Mouse (Mus musculus): Measurements from ENCODE around the gene Comtd1. TPM values are rescaled to one million over a fixed set of nuclear protein-coding genes. Genes with fewer than 3 reads are reported as not detected.

The Comtd1 gene
- total RNA-seq, 2 experiments from 2014 or later = 17.7 to 76.2 TPM

DNA sequence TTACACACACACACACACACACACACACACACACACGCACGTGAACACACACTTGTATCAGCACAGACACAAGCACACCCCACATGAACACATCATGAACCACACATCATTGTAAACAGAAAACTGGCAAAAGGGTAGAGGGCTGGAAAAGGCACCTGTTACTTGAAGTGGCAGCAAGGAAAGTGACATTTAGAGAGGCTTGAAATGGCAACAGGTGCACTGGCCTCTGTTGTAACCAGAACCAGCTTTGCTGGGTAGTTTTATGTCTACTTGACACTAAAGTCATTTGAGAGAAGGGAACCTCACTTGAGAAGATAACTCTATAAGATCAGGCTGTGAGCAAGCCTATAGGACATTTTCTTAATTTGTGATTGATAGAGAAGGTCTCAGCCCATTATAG is 39.4 kb downstream of the Comtd1 start:
- ATAC-seq (replicated peaks; ENCODE audit: low FRiP score, low TSS enrichment, poor library complexity, severe bottlenecking) = no peak

GRCm38 (mm10) chr14:21808208-21808922 is 40.4 kb downstream of the Comtd1 start:
- ATAC-seq (replicated peaks; ENCODE audit: low FRiP score, low TSS enrichment, poor library complexity, severe bottlenecking) = no peak

GRCm38 (mm10) chr14:21806631-21807160 is 42.1 kb downstream of the Comtd1 start:
- peak; percentile 80 for ATAC-seq (replicated peaks; ENCODE audit: low FRiP score, low TSS enrichment, poor library complexity, severe bottlenecking)

DNA sequence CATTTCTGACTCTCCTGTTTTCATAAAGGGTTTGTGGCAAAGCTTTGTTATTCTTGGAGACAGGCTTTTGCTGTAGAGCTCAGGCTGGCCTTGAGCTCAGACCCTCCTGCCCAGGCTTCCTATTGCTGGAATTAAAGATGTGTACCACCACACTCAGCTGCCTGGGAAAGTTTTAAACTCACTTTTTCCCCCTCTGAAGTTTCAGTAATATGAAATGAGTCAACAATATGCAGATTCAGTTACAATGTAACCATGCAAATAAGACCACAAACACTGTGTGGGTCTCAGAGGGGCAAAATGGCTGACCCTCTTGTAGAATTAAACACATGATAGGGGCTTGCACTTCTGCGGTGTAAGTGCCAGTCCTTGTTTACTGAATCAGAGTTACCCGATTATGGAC is 42.6 kb downstream of the Comtd1 start:
- ATAC-seq (replicated peaks; ENCODE audit: low FRiP score, low TSS enrichment, poor library complexity, severe bottlenecking) = no peak

- ATAC-seq (replicated peaks; ENCODE audit: low FRiP score, low TSS enrichment, poor library complexity, severe bottlenecking) = no peak
These were observed 46.1 kb downstream of the Comtd1 start for GRCm38 (mm10) chr14:21802543-21803206.

GRCm38 (mm10) chr14:21801624-21802023 is 47.2 kb downstream of the Comtd1 start:
- ATAC-seq (replicated peaks; ENCODE audit: low FRiP score, low TSS enrichment, poor library complexity, severe bottlenecking) = no peak

- ATAC-seq (replicated peaks; ENCODE audit: low FRiP score, low TSS enrichment, poor library complexity, severe bottlenecking) = no peak
These were observed 48.1 kb downstream of the Comtd1 start for GRCm38 (mm10) chr14:21800641-21801040.

Other genes with a start within 250 kb of the Comtd1 start
- not detected in 2 replicates for gene Dupd1, start 134.4 kb downstream of the Comtd1 start, total RNA-seq (2014; fragmentation: Nextera tagmentation)
- not detected in 2 replicates for gene Dupd1, start 134.4 kb downstream of the Comtd1 start, total RNA-seq (2017)
- gene Samd8, start 98.4 kb downstream of the Comtd1 start, total RNA-seq (2014; fragmentation: Nextera tagmentation) = 4.6 and 5.5 TPM in 2 replicates
- 4.4 and 11.1 TPM in 2 replicates for gene Samd8, start 98.4 kb downstream of the Comtd1 start, total RNA-seq (2017)
- not detected in 2 replicates for gene Dusp13, start 97.8 kb downstream of the Comtd1 start, total RNA-seq (2014; fragmentation: Nextera tagmentation)
- not detected in 2 replicates for gene Dusp13, start 97.8 kb downstream of the Comtd1 start, total RNA-seq (2017)
- gene Vdac2, start 23.7 kb downstream of the Comtd1 start, total RNA-seq (2014; fragmentation: Nextera tagmentation) = 321 and 323 TPM in 2 replicates
- 421 and 441 TPM in 2 replicates for gene Vdac2, start 23.7 kb downstream of the Comtd1 start, total RNA-seq (2017)
- not detected in 2 replicates for gene Zfp503, start 140.6 kb upstream of the Comtd1 start, total RNA-seq (2014; fragmentation: Nextera tagmentation)
- gene Zfp503, start 140.6 kb upstream of the Comtd1 start, total RNA-seq (2017) = not detected in 2 replicates
- gene Lrmda, start 170.7 kb upstream of the Comtd1 start, total RNA-seq (2014; fragmentation: Nextera tagmentation) = 7.8 and 9.6 TPM in 2 replicates
- gene Lrmda, start 170.7 kb upstream of the Comtd1 start, total RNA-seq (2017) = 3.4 and 6.4 TPM in 2 replicates